Mouse (Mus musculus): ENCODE results near the gene Ccdc28b.

The Ccdc28b gene

GRCm38 (mm10) chr4:129585773-129586172, 38.0 kb downstream of the Ccdc28b start:
- no peak for DNase-seq (ENCODE audit: low spot score in 2 of 2)

DNA sequence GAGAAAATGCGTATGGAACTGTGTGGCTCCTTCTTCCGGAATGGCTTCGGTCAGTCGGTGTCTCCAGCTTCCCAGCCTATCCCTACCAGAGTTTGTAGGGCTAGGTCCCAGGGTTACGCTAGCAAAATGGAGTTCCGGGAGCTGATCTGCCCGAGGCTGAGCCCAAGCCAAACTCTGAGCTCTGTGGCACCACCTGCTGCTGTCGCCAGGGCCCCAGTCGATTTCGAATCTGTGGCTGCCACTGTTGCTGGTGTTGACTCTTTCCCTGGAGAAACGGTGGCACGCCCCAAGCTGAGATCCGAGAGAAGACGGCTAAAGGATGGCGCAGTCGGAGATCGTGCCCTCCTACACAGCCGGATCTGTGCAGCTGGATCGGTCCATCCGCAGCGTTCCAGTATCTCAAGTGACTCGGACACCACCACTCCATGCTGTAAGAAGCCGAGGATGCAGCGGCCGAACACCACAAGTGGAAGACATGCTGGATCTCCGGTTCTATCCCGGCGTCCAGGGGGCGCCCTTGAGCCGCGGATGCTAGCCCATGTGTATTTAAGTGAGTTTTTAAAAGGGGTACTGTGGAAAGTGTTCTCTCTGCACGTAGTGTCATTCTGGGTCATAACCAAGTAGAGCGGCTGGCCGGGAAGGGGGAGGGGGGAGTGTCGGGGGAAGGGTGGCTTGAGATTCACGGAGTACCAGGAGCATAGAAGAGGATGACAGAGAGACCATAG, 38.7 kb downstream of the Ccdc28b start:
- peak; percentile 68 to 82 for DNase-seq (ENCODE audit: low spot score in 2 of 2)

DNA sequence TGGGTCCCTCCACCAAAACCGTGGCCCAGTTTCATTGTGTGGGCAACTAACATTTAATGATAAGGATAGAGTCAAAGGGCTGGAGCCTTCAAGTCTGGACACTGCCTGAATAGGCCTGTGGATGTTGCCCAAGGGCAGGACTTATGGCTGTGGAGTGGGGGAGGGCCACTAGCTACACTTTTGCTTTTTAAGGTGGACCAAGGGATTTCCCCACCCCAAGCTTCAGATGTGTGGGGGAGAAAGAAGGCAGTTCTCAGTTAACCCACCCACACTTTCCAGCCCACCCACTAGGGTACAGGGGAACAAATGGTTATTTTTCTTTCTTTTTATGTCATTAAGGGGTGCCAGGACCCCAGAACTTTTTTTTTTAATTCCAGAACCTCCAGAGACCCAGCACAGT, 39.4 kb downstream of the Ccdc28b start:
- DNase-seq (ENCODE audit: low spot score in 2 of 2): no peak

GRCm38 (mm10) chr4:129582251-129582650, 41.5 kb downstream of the Ccdc28b start:
- no peak for DNase-seq (ENCODE audit: low spot score in 2 of 2)

- DNase-seq (ENCODE audit: low spot score in 2 of 2): no peak
Measured at GRCm38 (mm10) chr4:129580347-129580746, 43.4 kb downstream of the Ccdc28b start.

GRCm38 (mm10) chr4:129578466-129578865, 45.3 kb downstream of the Ccdc28b start, which contains the start of gene Fam167b:
Gene Fam167b, minus strand, starts transcription at chr4:129578549.
- DNase-seq (ENCODE audit: low spot score in 2 of 2): no peak

GRCm38 (mm10) chr4:129577688-129578087, 46.1 kb downstream of the Ccdc28b start:
- no peak for DNase-seq (ENCODE audit: low spot score in 2 of 2)

DNA sequence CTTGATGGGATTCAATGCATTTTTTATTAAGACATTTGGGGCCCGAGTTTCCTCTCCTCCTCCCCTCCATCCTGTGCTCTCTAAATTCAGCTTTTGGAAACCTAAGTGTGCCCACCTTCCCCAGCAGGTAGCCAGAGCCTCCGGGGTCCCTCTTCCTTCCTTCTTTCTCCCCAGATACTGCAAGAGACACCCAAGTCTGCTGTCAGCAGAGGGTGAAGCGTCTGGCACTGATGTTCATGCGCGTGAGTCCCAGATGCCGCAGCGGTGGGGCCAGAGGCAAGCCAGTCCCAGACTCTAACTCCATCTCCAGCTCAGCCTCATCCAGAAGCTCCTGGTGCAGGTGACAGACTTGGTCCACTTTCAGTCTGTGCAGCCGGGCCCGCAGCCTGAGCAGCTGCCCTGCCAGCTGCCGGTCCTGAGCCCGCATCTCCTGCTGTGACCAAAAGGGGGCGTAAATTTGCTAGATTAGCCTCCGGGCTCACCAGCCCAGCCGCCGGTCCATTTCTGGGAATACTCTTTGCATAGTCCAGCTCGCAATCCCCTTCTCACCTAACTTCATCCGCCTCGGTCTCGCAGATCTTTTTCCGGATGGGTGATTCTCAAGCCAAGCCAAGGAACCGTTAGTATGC, 46.8 kb downstream of the Ccdc28b start:
- DNase-seq (ENCODE audit: low spot score in 2 of 2): peak; percentile 33 to 38

- DNase-seq (ENCODE audit: low spot score in 2 of 2): no peak
Measured at GRCm38 (mm10) chr4:129575171-129575844, 48.4 kb downstream of the Ccdc28b start.

DNA sequence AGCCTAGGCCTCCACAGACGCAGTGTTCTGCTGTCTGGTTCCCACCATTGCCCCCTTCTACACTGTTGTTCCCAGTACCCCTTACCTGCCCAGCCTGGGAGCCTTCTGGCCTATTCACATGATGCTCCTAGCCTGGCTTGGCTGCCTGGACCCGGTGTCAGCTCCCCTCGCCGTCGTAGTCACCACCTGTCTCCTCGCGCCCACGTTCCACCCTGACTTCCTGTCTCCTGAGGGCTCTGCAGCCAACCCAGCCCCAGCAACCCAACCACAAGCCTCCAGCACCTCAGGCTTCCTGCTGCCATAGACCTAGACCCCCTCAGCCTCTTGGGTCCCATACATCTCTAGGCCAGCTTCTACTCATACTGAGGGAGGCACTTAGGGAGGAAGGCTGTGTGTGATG, 50.3 kb downstream of the Ccdc28b start, which contains the start of gene Lck:
Gene Lck (minus strand): TSS at position 212 of the 400 bp plus-strand sequence.
- DNase-seq (ENCODE audit: low spot score in 2 of 2): no peak

- DNase-seq (ENCODE audit: low spot score in 2 of 2): no peak
Measured at GRCm38 (mm10) chr4:129573093-129573370, 50.7 kb downstream of the Ccdc28b start.

DNA sequence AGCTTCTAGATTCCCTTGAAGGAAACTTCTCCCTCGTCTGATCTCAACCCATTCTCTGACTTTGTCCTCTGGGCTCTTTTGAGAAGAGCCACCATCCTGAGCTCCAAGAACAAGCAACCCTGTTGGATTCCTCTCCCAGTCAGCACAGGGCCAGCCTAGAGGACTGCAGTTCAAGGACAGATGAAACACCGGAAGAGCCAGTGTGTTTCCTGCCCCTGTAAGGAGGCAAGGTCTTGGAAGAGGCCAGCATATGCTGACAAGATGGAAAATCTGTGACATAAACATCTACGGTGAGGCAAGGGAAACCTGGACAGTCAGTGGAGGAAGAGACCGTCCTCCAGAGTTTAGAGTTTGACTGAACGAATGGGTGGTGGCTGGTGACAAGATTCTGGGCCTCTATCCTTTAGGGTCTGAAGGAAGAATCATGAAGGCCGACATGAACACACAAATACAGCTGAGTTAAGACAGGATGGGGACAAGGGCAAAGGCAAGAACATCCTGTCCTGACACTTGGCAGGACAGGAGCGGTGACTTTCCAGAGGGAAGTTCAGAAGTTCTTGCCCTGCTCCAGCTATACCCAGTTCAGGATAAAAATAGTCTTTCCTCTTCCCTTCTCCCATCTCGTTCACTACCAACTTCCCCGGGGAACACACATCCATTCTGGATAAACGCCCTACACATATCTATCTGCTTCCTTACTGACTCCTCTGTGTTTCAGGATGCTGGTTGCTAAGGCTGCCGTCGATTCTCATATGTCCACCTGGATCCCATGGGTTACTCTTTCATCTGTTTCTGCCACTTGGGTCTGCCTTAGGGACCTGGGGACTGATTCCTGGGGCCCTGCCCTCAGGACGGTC, 51.3 kb downstream of the Ccdc28b start:
- no peak for DNase-seq (ENCODE audit: low spot score in 2 of 2)

DNA sequence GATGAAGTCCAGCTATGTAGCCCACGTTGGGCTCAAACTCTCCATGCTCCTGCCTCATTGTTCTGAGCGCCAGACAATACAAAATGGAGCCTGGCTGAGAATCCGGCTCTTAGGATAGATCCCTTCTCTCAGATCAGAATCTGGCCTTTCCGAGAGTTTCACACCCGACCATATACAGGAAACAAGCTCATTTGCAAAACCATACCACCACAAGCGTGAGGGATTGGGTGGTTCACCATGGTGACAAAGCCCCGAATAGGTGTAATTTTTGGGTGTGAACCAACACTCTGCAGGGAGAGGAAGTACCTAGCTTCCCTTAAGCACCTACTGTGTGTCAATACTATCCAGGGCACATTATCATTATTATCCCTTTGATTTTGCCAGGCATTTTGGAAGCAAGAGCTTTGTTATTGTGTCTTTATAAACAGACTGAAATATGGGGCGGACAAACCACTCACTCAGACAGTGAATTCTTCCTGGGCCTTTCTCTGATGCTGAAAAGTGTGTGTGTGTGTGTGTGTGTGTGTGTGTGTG, 52.1 kb downstream of the Ccdc28b start:
- no peak for DNase-seq (ENCODE audit: low spot score in 2 of 2)

DNA sequence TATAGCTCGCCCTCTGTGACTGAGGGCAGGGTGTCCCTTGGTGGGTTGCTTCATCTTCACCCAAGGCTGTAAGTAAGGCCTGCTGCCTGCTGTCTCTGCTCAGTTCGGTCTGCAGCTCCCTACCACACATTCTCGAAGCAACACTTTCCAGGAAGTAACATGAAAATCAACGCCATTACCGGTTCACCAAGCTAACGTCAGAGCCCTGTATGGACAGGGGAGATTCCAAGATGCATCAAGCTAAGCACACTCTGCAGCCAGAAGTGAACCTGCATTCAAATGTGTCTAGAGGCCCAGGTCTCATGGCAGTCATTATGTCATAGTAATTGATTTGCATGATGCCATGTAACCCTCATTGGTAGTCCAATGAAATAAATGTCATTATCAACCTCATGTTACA, 53.7 kb downstream of the Ccdc28b start:
- DNase-seq (ENCODE audit: low spot score in 2 of 2): no peak
